In genomic region chr15:31531446-31532330, GRCm38 (mm10) we compare ENCODE assay signal across 8 mouse cellular contexts. TPM values are rescaled to one million over a fixed set of nuclear protein-coding genes. Genes with fewer than 3 reads are reported as not detected.
DNase-seq lines count a peak whose midpoint lies in the region; ATAC-seq and TF ChIP-seq lines count a peak whose summit lies in the region.

No protein-coding gene starts in this region.

- H3K9me3 ChIP-seq in limb, embryonic 12.5 days, result no peaks in the 10 kb centered on the region
- H3K9me3 ChIP-seq in neural tube, embryonic 13.5 days, result no peaks in the 10 kb centered on the region; the same call in 1 of the 2 replicates

- DNase-seq in gastrocnemius, adult 2 months, result no peak
- DNase-seq in gastrocnemius, postnatal 14 days, result no peak
- peak; percentile 47 for DNase-seq in CD4-positive helper T cell, adult 2 months (ENCODE audit: low read depth, low spot score)
- DNase-seq in layer of hippocampus, adult 11-12 months (ENCODE audit: low spot score), result no peak
- no peak for DNase-seq in left cerebral cortex, postnatal 14 days (ENCODE audit: low spot score in 2 of 2)

- WGBS in limb, embryonic 12.5 days, result 28% methylated on average over 16 of the region's 16 CpGs
- 20% methylated on average over 16 of the region's 16 CpGs for WGBS in neural tube, embryonic 13.5 days

- peak; percentile 53 for ATAC-seq in erythroblast, adult 5-6 weeks (replicated peaks; ENCODE audit: low FRiP score, poor library complexity, severe bottlenecking)
- ATAC-seq in limb, embryonic 12.5 days (ENCODE audit: insufficient number of reproducible peaks, insufficient read depth, low FRiP score, low TSS enrichment, low read depth), result 0 out of 2 replicates have a peak, but pooled peaks have one; percentile 1
- ATAC-seq in neural tube, embryonic 13.5 days (ENCODE audit: low read depth), result no peak; the same call in 1 of the 2 replicates

- no peaks in the 10 kb centered on the region for H3K27me3 ChIP-seq in limb, embryonic 12.5 days
- H3K27me3 ChIP-seq in neural tube, embryonic 13.5 days, result no peaks in the 10 kb centered on the region

- H3K27ac ChIP-seq in gastrocnemius, adult 2 months, result peak overlapping the region; percentile 98
- peak overlapping the region; percentile 98 for H3K27ac ChIP-seq in limb, embryonic 12.5 days
- peak overlapping the region; percentile 99 for H3K27ac ChIP-seq in neural tube, embryonic 13.5 days (replicated peaks)

- peak overlapping the region; percentile 70 for H3K4me2 ChIP-seq in limb, embryonic 12.5 days
- H3K4me2 ChIP-seq in neural tube, embryonic 13.5 days, result peak overlapping the region; percentile 61

- peaks cover 4% of the 10 kb centered on the region; the same call in 1 of the 2 replicates for H3K36me3 ChIP-seq in limb, embryonic 12.5 days
- peaks cover 7% of the 10 kb centered on the region; the same call in 1 of the 2 replicates for H3K36me3 ChIP-seq in neural tube, embryonic 13.5 days

- H3K4me1 ChIP-seq in limb, embryonic 12.5 days (replicated peaks), result peaks cover 19% of the 10 kb centered on the region
- peaks cover 45% of the 10 kb centered on the region for H3K4me1 ChIP-seq in neural tube, embryonic 13.5 days (replicated peaks)

- peak overlapping the region; percentile 98 for H3K4me3 ChIP-seq in gastrocnemius, adult 2 months
- peak overlapping the region; percentile 91 for H3K4me3 ChIP-seq in limb, embryonic 12.5 days (replicated peaks)
- peak overlapping the region; percentile 91 for H3K4me3 ChIP-seq in neural tube, embryonic 13.5 days

- H3K9ac ChIP-seq in limb, embryonic 12.5 days (replicated peaks), result peak overlapping the region; percentile 97
- H3K9ac ChIP-seq in neural tube, embryonic 13.5 days, result peak overlapping the region; percentile 97

- TF ChIP-seq CTCF in gastrocnemius, adult 2 months (IDR thresholded peaks at IDR 0.05), result no peak

- intact Hi-C loops in gastrocnemius, adult 2 months (cut with DNase I), result loop anchor here (5.0 kb wide), 2 partner anchors 36 to 56 kb away; partner anchors contain the start of gene Cmbl
- intact Hi-C loops in gastrocnemius, postnatal 14 days (cut with DNase I; ENCODE audit: low total_unique reads), result no loop called here
- intact Hi-C loops in left cerebral cortex, postnatal 14 days (cut with DNase I), result loop anchor here (2.0 to 5.0 kb wide), 2 partner anchors 41 to 55 kb away; no protein-coding TSS in a partner anchor

RNA-seq across cellular contexts. Expression of gene March6, which starts 0.8 kb away (rescaled TPM):
- 100 to 1,000 TPM; 124 to 131 TPM for total RNA-seq in gastrocnemius, adult 2 months (2021)
- 10 to 100 TPM; 71.2 to 77.3 TPM for total RNA-seq in gastrocnemius, postnatal 14 days (2021)
- total RNA-seq in erythroblast, adult 5-6 weeks (2015; ENCODE audit: low replicate concordance), result 32.1 and 35.5 TPM in 2 replicates
- total RNA-seq in erythroblast, adult 5-6 weeks (2017; ENCODE audit: low replicate concordance), result 54.5 and 59.6 TPM in 2 replicates
- 40.7 and 41.8 TPM in 2 replicates for polyA plus RNA-seq in limb, embryonic 12.5 days (2016; fragmentation: Nextera tagmentation; extraction: Ambion mirVana)
- polyA plus RNA-seq in neural tube, embryonic 13.5 days (2015; fragmentation: Nextera tagmentation; extraction: Ambion mirVana), result 58.2 and 61.3 TPM in 2 replicates
- 100 to 1,000 TPM; 222 to 225 TPM for total RNA-seq in left cerebral cortex, postnatal 14 days (2021)

RNA-seq across cellular contexts. Expression of gene Cmbl, which starts 33.5 kb away (rescaled TPM):
- 10 to 100 TPM; 30.4 to 58.0 TPM for total RNA-seq in gastrocnemius, adult 2 months (2021)
- 10 to 100 TPM; 28.8 to 48.9 TPM for total RNA-seq in gastrocnemius, postnatal 14 days (2021)
- total RNA-seq in erythroblast, adult 5-6 weeks (2015; ENCODE audit: low replicate concordance), result 2.3 TPM in 1 of 2 replicates, not detected in the other
- total RNA-seq in erythroblast, adult 5-6 weeks (2017; ENCODE audit: low replicate concordance), result 3.5 and 6.5 TPM in 2 replicates
- 0.55 and 0.65 TPM in 2 replicates for polyA plus RNA-seq in limb, embryonic 12.5 days (2016; fragmentation: Nextera tagmentation; extraction: Ambion mirVana)
- polyA plus RNA-seq in neural tube, embryonic 13.5 days (2015; fragmentation: Nextera tagmentation; extraction: Ambion mirVana), result 3.1 and 4.0 TPM in 2 replicates
- total RNA-seq in left cerebral cortex, postnatal 14 days (2021), result 10 to 100 TPM; 14.2 to 16.2 TPM
